Mouse (Mus musculus) Patski (cell line): ENCODE results near the gene Maml3. TPM values are rescaled to one million over a fixed set of nuclear protein-coding genes. Genes with fewer than 3 reads are reported as not detected.

ENCODE experiments used
- ATAC-seq: fragments of 100-300 bp; one replicate; pipeline ENCODE4 v1.8.0; 2021
- CTCF ChIA-PET: fragments of 350-600 bp; sonication (Branson Sonifier 250); formaldehyde crosslinking; loops from one replicate; lab custom pipeline; 2022; ENCODE audit warnings: inconsistent platforms; lab: Charles Lee
- POLR2A ChIA-PET: fragments of 350-600 bp; sonication (Branson Sonifier 250); formaldehyde crosslinking; loops from one replicate; lab custom pipeline; 2022; ENCODE audit warnings: antibody characterized with exemption, inconsistent platforms; lab: Charles Lee
- DNase-seq: peaks from one replicate; pipeline ENCODE4 v3.0.0-alpha.2; 2011; ENCODE audit warnings: low read depth, low spot score
- H3K27me3 ChIP-seq: fragments of 371-371 bp; one replicate; pipeline ENCODE4 v1.5.1; 2021
- CTCF ChIP-seq: fragments of 100-300 bp; IDR thresholded peaks from one replicate; pipeline ENCODE4 v1.5.1; 2021
- in situ Hi-C: fragments of 300-500 bp; cut with MboI; formaldehyde crosslinking; loops from 3 replicates; pipeline ENCODE4 v1.11.1; 2018; ENCODE audit warnings: low pct_unique_long_range_greater_than_20kb, mixed read lengths
- polyA plus RNA-seq: library from polyadenylated mRNA; unstranded; gene quantifications from one replicate; pipeline ENCODE4 v1.2.3, GENCODE M21; 2021

Gene Maml3
- polyA plus RNA-seq, 1 experiment from 2014 or later: 7.7 TPM

DNA sequence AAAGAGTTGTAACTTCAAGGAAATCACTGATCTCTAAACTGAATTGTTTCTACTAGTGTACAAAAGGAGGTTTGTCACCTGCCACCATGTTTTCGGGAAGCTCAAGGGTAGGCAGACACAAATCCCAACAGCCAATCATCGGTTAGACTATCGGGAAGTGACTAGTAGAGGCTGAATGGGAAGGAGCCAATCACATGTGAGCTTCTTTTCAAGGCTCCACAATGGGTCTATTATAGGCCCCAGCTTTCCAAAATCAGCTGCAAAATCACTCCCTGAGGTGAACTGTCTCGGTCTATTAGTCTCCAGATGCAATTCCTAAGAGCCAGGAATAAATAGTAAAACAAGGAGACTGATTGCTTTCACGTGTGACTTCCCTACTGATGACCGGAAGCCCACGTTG, 177.3 kb downstream of the Maml3 start:
- ChIA-PET CTCF (interaction anchor here (0.9 to 1.4 kb wide), 3 partner anchors 10 to 40 kb away, joined by 3 read pairs; no protein-coding TSS in a partner anchor), POLR2A (interaction anchor here (0.6 to 1.1 kb wide), 2 partner anchors 16 kb away, joined by 3 to 8 read pairs; no protein-coding TSS in a partner anchor)
- no peak for TF ChIP-seq CTCF
- no peaks in the 10 kb centered on the region for H3K27me3 ChIP-seq
- no peak for ATAC-seq
- DNase-seq: no peak
- in situ Hi-C loops: no loop called here

DNA sequence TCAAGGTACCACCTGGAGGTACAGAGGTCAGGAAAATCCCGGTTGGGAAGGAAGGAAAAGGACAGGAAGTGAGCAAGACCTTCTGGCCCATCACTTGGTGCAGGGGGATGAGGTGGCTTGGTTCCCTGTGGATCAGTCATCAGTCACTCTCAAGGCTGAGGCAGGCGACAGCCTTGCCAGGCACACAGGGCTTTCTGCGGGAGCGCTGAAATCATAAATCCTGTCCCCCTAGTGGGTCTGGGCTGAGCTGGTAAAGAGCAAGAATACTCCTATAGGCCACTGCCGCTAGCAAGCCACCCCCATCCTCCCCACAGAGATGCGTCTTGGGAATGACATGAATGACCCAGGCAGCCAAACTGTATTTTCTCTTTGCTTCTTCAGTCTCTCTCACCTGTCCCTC, 177.8 kb downstream of the Maml3 start:
- no peak for DNase-seq
- TF ChIP-seq CTCF: no peak
- POLR2A ChIA-PET: no interaction called here
- no peak for ATAC-seq
- H3K27me3 ChIP-seq: no peaks in the 10 kb centered on the region
- CTCF ChIA-PET: interaction anchor here (0.9 to 1.4 kb wide), 3 partner anchors 10 to 41 kb away, joined by 3 read pairs; no protein-coding TSS in a partner anchor
- in situ Hi-C loops: no loop called here

DNA sequence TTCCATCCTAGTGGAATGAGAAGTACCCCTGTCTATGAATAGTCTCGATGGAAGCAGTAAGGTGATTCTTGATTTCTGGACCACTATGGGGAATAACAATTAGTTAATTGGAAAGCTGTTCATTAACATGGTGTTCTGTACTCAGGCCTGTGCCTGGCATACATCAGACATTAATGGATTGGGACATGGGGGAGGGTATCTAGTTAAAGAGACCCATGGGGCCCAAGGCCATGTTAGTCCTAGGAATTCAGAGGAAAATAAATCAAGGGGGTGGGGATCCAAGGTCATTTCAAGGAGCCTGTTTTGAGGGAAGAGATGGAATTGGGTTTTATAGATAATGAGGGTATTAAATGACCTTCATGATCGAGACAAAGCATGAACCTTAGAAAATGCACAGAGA, 179.1 kb downstream of the Maml3 start:
- DNase-seq (no peak), ATAC-seq (peak; percentile 8)
- TF ChIP-seq CTCF: no peak
- H3K27me3 ChIP-seq: no peaks in the 10 kb centered on the region
- in situ Hi-C loops: no loop called here
- POLR2A ChIA-PET: interaction anchor here (0.7 to 2.0 kb wide), 2 partner anchors 17 to 22 kb away, joined by 3 to 4 read pairs; no protein-coding TSS in a partner anchor
- CTCF ChIA-PET: interaction anchor here (0.6 to 2.4 kb wide), 4 partner anchors 10 to 181 kb away, joined by 3 to 8 read pairs (median 3); no protein-coding TSS in a partner anchor

GRCm38 (mm10) chr3:51924636-51925035, 180.2 kb downstream of the Maml3 start:
- in situ Hi-C loops: no loop called here
- DNase-seq (no peak), ATAC-seq (no peak)
- POLR2A ChIA-PET: interaction anchor here (2.0 kb wide), 1 partner anchor 18 kb away, joined by 4 read pairs; no protein-coding TSS in a partner anchor
- CTCF ChIA-PET: interaction anchor here (0.9 to 2.4 kb wide), 3 partner anchors 13 to 272 kb away, joined by 3 to 8 read pairs (median 4); no protein-coding TSS in a partner anchor
- H3K27me3 ChIP-seq: no peaks in the 10 kb centered on the region
- no peak for TF ChIP-seq CTCF

DNA sequence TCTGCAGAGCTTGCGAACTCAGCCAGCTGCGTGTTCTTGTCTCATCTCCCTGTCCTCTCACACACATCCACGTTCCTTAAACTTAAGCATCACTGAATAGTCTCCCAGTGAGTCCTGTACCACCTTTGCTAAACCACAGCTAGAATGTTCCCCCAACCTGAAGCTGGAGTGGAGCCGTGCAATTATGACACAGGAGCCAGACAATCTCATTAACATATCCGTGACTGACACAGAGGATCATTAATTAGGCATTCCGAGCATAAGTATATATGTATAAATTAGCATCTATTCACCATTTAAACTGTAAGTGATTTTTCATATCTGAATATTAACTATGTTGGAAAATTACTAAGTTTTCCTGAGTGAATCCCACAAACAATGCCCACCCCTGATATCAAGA, 181.1 kb downstream of the Maml3 start:
- no peak for ATAC-seq
- ChIA-PET POLR2A (no interaction called here), CTCF (interaction anchor here (0.8 to 1.9 kb wide), 2 partner anchors 11 to 14 kb away, joined by 3 to 5 read pairs; no protein-coding TSS in a partner anchor)
- no peak for DNase-seq
- no peak for TF ChIP-seq CTCF
- no peaks in the 10 kb centered on the region for H3K27me3 ChIP-seq
- in situ Hi-C loops: no loop called here

GRCm38 (mm10) chr3:51916902-51917301, 188.0 kb downstream of the Maml3 start:
- ChIA-PET CTCF (interaction anchor here (1.0 kb wide), 1 partner anchor 113 kb away, joined by 3 read pairs; no protein-coding TSS in a partner anchor), POLR2A (interaction anchor here (0.7 to 1.6 kb wide), 2 partner anchors 21 to 186 kb away, joined by 3 to 4 read pairs; no protein-coding TSS in a partner anchor)
- no peaks in the 10 kb centered on the region for H3K27me3 ChIP-seq
- in situ Hi-C loops: no loop called here
- no peak for DNase-seq
- no peak for TF ChIP-seq CTCF
- ATAC-seq: no peak

- ATAC-seq (peak; percentile 91), DNase-seq (peak; percentile 96)
- H3K27me3 ChIP-seq: no peaks in the 10 kb centered on the region
- TF ChIP-seq CTCF: no peak
- in situ Hi-C loops: no loop called here
- ChIA-PET CTCF (interaction anchor here (1.0 to 1.7 kb wide), 3 partner anchors 109 to 232 kb away, joined by 3 read pairs; no protein-coding TSS in a partner anchor), POLR2A (interaction anchor here (0.7 to 1.6 kb wide), 5 partner anchors 21 to 188 kb away, joined by 3 to 5 read pairs (median 3); partner anchors contain the start of gene Maml3)
Observed at GRCm38 (mm10) chr3:51916060-51916870, 188.6 kb downstream of the Maml3 start.

DNA sequence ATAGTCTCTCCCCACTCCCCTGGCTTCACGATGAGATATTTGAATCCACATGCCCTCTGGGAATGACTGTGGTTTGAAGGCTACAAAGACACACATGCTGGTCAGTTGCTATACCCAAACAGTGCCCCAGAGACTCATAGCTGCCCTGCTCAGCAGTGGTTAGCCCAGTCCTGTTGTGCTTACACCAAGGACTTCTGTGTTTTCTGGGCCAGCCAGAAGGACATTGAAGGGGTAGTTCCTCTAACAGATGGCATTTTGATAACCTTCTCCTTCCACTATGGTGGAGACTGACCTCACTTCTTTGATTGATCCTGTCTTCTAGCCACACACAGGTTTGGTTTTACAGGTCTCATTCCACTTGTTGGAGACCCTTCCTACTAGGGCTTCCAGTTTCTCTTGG, 189.5 kb downstream of the Maml3 start:
- TF ChIP-seq CTCF: no peak
- in situ Hi-C loops: no loop called here
- POLR2A ChIA-PET: interaction anchor here (1.2 to 1.3 kb wide), 3 partner anchors 19 to 189 kb away, joined by 3 to 5 read pairs (median 3); partner anchors contain the start of gene Maml3
- DNase-seq (no peak), ATAC-seq (no peak)
- CTCF ChIA-PET: interaction anchor here (0.9 to 1.7 kb wide), 3 partner anchors 14 to 233 kb away, joined by 3 read pairs; no protein-coding TSS in a partner anchor
- H3K27me3 ChIP-seq: no peaks in the 10 kb centered on the region

GRCm38 (mm10) chr3:51914900-51915299, 190.0 kb downstream of the Maml3 start:
- no peak for TF ChIP-seq CTCF
- in situ Hi-C loops: no loop called here
- ChIA-PET CTCF (interaction anchor here (0.9 to 1.7 kb wide), 3 partner anchors 13 to 234 kb away, joined by 3 read pairs; no protein-coding TSS in a partner anchor), POLR2A (interaction anchor here (1.2 to 1.3 kb wide), 3 partner anchors 20 to 190 kb away, joined by 3 to 5 read pairs (median 3); partner anchors contain the start of gene Maml3)
- ATAC-seq: no peak
- no peak for DNase-seq
- H3K27me3 ChIP-seq: no peaks in the 10 kb centered on the region

- DNase-seq (no peak), ATAC-seq (no peak)
- ChIA-PET CTCF (interaction anchor here (1.2 to 1.8 kb wide), 4 partner anchors 24 to 178 kb away, joined by 3 to 4 read pairs (median 3); no protein-coding TSS in a partner anchor), POLR2A (interaction anchor here (0.6 kb wide), 1 partner anchor 68 kb away, joined by 5 read pairs; no protein-coding TSS in a partner anchor)
- TF ChIP-seq CTCF: no peak
- H3K27me3 ChIP-seq: no peaks in the 10 kb centered on the region
- in situ Hi-C loops: no loop called here
Observed at GRCm38 (mm10) chr3:51913498-51913897, 191.4 kb downstream of the Maml3 start.
